Mouse (Mus musculus) liver, adult 2 months (tissue): Measurements from ENCODE around the gene Klc2.

Experiments used
- CTCF ChIP-seq: fragments of 200-500 bp; IDR thresholded peaks from 2 replicates; pipeline ENCODE4 v1.5.1; 2011; ENCODE audit warnings: low read depth, low read length, control low read depth
- POLR2A ChIP-seq: fragments of 200-500 bp; IDR thresholded peaks from 2 replicates; pipeline ENCODE4 v1.6.1; 2011; ENCODE audit warnings: low read length, control low read depth; ENCODE audit not compliant: insufficient read depth; ENCODE audit errors: extremely low read depth

- peak; percentile 53 for TF ChIP-seq CTCF
- no peak for TF ChIP-seq POLR2A
These were observed 10.1 kb downstream of the Klc2 start for GRCm38 (mm10) chr19:5108271-5108575.
